Mouse (Mus musculus) ES-E14 (cell line): ENCODE data around the gene 9530053A07Rik. TPM values are rescaled to one million over a fixed set of nuclear protein-coding genes. Genes with fewer than 3 reads are reported as not detected.

ENCODE experiments used
- DNase-seq: peaks from one replicate; pipeline ENCODE4 v3.0.0-alpha.2; 2013; ENCODE audit warnings: low read depth, low spot score
- H3K27ac ChIP-seq: 2 replicates; pipeline ENCODE4 v1.5.1; 2012; ENCODE audit warnings: low read depth, mild to moderate bottlenecking, low read length, moderate library complexity, mixed read lengths; ENCODE audit not compliant: poor library complexity, insufficient read depth, severe bottlenecking
- H3K36me3 ChIP-seq: 2 replicates; pipeline ENCODE4 v1.6.1; 2012; ENCODE audit warnings: mild to moderate bottlenecking, low read length, moderate library complexity, mixed read lengths; ENCODE audit not compliant: control insufficient read depth, poor library complexity, insufficient read depth, severe bottlenecking
- H3K4me1 ChIP-seq, 2 experiments: fragments of 150-350 bp in 1 of 2; sonication (generic) in 1 of 2; 2 replicates each; pipeline ENCODE4 v1.6.1; 2012; ENCODE audit warnings: low read length in 2 of 2, mild to moderate bottlenecking in 1 of 2, mixed read lengths in 1 of 2; ENCODE audit not compliant: control insufficient read depth in 2 of 2, insufficient read depth in 2 of 2, poor library complexity in 1 of 2
- H3K4me3 ChIP-seq, 2 experiments: fragments of 150-350 bp in 1 of 2; sonication (generic) in 1 of 2; 2 replicates each; pipeline ENCODE4 v1.5.1; 2012; ENCODE audit warnings: low read length in 2 of 2, low read depth in 1 of 2, mild to moderate bottlenecking in 1 of 2, mixed read lengths in 1 of 2; ENCODE audit not compliant: insufficient read depth in 1 of 2, poor library complexity in 1 of 2, severe bottlenecking in 1 of 2
- H3K9ac ChIP-seq: 2 replicates; pipeline ENCODE4 v1.6.1; 2012; ENCODE audit warnings: low read depth, mild to moderate bottlenecking, low read length, mixed read lengths; ENCODE audit not compliant: poor library complexity, insufficient read depth, severe bottlenecking
- H3K9me3 ChIP-seq: fragments of 150-350 bp; sonication (generic); 2 replicates; pipeline ENCODE4 v1.6.1; 2012; ENCODE audit warnings: low read depth, mild to moderate bottlenecking, low read length; ENCODE audit not compliant: control insufficient read depth, insufficient read depth
- CHD2 ChIP-seq: IDR thresholded peaks from 2 replicates; pipeline ENCODE4 v1.6.1; 2014; ENCODE audit warnings: mild to moderate bottlenecking, low read depth, low read length, inconsistent platforms
- HCFC1 ChIP-seq: IDR thresholded peaks from 2 replicates; pipeline ENCODE4 v1.6.1; 2012; ENCODE audit warnings: low read length, inconsistent platforms, borderline replicate concordance; ENCODE audit not compliant: insufficient read depth
- MAFK ChIP-seq: IDR thresholded peaks from 2 replicates; pipeline ENCODE4 v1.6.1; 2014; ENCODE audit warnings: mild to moderate bottlenecking, low read depth, low read length, inconsistent platforms; ENCODE audit not compliant: insufficient read depth
- ZC3H11A ChIP-seq: IDR thresholded peaks from 2 replicates; pipeline ENCODE4 v1.6.1; 2012; ENCODE audit warnings: low read depth, mild to moderate bottlenecking, inconsistent platforms, low read length, borderline replicate concordance
- ZNF384 ChIP-seq: IDR thresholded peaks from 2 replicates; pipeline ENCODE4 v1.6.1; 2012; ENCODE audit warnings: low read depth, low read length, inconsistent platforms
- in situ Hi-C, 2 experiments: fragments of 600-800 bp; cut with MboI; formaldehyde crosslinking; loops; one replicate each; pipeline ENCODE4 v1.15.1; 2025; ENCODE audit warnings: low sequenced_read_pairs in 2 of 2, inconsistent platforms in 1 of 2; ENCODE audit not compliant: unreplicated experiment in 2 of 2
- total RNA-seq: library from RNA; depleted of rRNA; stranded (reverse); fragments of 300-350 nt; gene quantifications from 2 replicates; pipeline ENCODE4 v1.2.3, GENCODE M21; 2012

The 9530053A07Rik gene
- total RNA-seq, 1 experiment: 0.85 TPM

DNA sequence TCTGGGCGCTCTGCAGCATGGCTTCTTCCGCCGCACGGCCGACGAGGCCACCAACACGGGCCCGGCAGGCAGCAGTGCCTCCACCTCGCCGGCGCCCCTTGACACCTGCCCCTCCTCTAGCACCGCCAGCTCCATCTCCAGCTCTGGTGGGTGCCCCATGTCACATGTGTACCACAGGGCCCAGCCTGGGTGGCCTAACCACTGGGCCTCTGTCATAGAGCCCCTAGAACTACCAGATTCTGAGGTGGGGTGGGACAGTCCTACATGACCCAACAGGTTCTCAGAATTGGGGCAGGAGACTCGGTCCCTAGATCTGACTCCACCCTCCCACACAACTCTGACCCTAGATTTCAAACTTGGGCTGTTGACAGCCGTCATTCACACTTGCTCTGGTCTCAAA, 56.6 kb downstream of the 9530053A07Rik start:
- in situ Hi-C loops: no loop called here
- Histone ChIP-seq H3K36me3 (peaks cover 75% of the 10 kb centered on the region), H3K27ac (no peak overlapping the region), H3K4me1 (peaks cover 0 to 11% of the 10 kb centered on the region in 2 experiments; a peak in 1 of 4 replicates), H3K9me3 (no peaks in the 10 kb centered on the region), H3K9ac (peak overlapping the region; percentile 14; the same call in 1 of the 2 replicates), H3K4me3 (peak overlapping the region in 1 of 2 experiments; percentile 60; a peak in 3 of 4 replicates)
- TF ChIP-seq HCFC1: no peak
- TF ChIP-seq ZC3H11A: no peak
- no peak for TF ChIP-seq CHD2
- TF ChIP-seq ZNF384: no peak
- no peak for TF ChIP-seq MAFK
- DNase-seq: no peak

DNA sequence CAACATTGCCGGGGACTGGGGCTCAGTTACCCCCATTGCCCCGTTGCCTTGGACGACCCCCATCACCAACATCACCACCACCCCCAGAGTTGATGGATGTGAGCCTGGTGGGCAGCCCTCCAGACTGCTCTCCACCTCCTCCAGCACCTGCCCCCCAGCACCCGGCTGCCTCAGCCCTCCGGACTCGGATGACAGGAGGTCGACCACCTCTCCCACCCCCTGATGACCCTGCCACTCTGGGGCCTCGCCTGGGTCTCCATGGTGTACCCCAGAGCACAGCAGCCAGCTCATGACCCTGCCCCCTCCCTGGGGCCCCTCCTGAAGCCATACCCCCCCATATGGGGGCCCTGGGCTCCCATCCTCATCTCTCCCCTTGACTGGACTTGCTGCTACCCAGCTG, 57.4 kb downstream of the 9530053A07Rik start:
- Histone ChIP-seq H3K9me3 (no peaks in the 10 kb centered on the region), H3K36me3 (peaks cover 72% of the 10 kb centered on the region), H3K27ac (no peak overlapping the region), H3K9ac (no peak overlapping the region), H3K4me3 (no peak overlapping the region), H3K4me1 (peaks cover 0 to 11% of the 10 kb centered on the region in 2 experiments; a peak in 1 of 4 replicates)
- no peak for DNase-seq
- TF ChIP-seq CHD2 (no peak), ZNF384 (no peak), ZC3H11A (no peak), MAFK (no peak), HCFC1 (no peak)
- in situ Hi-C loops: no loop called here

DNA sequence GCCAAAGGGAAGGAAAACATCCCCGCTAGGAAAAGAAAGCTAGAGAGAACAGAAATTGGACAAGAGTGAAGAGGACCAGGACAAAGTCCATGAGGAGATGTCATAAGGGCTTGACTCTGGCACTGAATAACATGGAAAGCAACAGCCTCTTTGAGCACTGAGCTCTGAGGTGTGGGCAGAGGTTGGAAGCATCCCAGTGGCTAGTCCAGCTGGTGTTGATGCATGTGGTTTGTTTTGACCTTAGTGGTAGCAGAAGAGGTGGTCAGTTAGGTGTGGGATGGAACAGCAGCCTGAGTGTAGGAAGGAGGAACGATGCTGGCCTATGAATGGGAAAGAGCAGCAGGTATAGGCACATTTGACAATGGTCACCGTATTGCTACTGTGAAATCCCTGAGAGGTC, 62.2 kb downstream of the 9530053A07Rik start:
- TF ChIP-seq MAFK (no peak), ZNF384 (no peak), ZC3H11A (no peak), HCFC1 (no peak), CHD2 (no peak)
- Histone ChIP-seq H3K4me1 (peaks cover 2 to 5% of the 10 kb centered on the region in 2 experiments; a peak in 2 of 4 replicates), H3K9ac (no peak overlapping the region), H3K9me3 (no peaks in the 10 kb centered on the region), H3K27ac (no peak overlapping the region), H3K36me3 (peaks cover 48% of the 10 kb centered on the region), H3K4me3 (no peak overlapping the region)
- in situ Hi-C loops: no loop called here
- DNase-seq: no peak

DNA sequence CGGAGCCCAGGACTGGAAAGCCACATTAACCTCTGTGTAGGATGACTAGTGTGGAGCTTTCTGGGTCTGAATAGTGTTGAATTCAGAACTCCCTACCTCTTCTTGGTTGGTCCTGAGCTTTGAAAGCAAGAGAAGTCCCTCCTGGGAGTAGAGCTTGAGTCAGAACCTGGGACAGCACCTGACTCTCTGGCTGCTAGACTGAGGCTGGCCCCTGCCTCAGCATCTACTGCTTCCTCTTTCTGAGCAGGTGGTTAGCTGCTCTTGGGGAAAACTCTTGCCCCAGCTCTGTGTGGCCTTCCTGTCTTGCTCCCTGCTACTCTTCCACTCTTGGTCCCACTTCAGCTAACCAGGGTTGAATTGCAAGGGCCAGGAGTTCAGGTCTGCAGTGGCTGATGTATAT, 62.6 kb downstream of the 9530053A07Rik start:
- H3K9ac ChIP-seq: no peak overlapping the region
- no peak overlapping the region for H3K4me3 ChIP-seq
- in situ Hi-C loops: no loop called here
- DNase-seq: no peak
- no peak overlapping the region for H3K27ac ChIP-seq
- peaks cover 44% of the 10 kb centered on the region for H3K36me3 ChIP-seq
- no peaks in the 10 kb centered on the region for H3K9me3 ChIP-seq
- TF ChIP-seq ZNF384 (no peak), CHD2 (no peak), ZC3H11A (no peak), MAFK (no peak), HCFC1 (no peak)
- peaks cover 2 to 6% of the 10 kb centered on the region in 2 experiments; a peak in 2 of 4 replicates for H3K4me1 ChIP-seq
